Mouse (Mus musculus): ENCODE measurements around the gene Exo1. TPM values are rescaled to one million over a fixed set of nuclear protein-coding genes. Genes with fewer than 3 reads are reported as not detected.

The Exo1 gene
- polyA plus RNA-seq, 1 experiment from 2014 or later = 4.3 TPM

DNA sequence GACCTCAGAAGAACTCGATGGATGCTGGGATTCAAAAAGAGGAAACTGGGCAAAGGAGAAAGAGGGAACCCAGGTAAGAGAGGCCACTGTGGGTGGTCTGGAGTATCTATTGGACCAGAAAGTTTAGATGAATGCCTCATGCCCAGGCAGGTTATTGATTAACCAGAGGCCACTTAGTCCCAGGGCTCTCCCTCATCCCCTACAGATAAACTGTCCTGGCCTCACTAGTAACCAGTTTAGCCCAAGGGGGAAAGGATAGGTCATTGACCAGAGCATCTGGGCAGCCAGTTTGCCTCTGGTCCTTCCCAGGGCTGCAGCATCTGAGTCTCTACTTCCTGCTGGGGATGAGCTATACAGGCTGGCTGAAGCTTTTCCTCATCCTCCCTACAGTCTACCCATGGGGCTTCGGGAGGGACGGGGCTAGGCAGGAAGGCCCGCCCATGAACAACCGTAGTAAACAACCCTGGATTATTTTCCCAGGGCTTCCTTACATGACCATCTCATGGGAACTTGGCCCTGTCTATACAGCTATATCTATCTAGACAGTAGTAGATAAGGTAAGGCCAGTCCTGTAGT, 33.4 kb downstream of the Exo1 start:
- WGBS = 66% methylated on average over 5 of the region's 5 CpGs
- H3K4me2 ChIP-seq = no peak overlapping the region

DNA sequence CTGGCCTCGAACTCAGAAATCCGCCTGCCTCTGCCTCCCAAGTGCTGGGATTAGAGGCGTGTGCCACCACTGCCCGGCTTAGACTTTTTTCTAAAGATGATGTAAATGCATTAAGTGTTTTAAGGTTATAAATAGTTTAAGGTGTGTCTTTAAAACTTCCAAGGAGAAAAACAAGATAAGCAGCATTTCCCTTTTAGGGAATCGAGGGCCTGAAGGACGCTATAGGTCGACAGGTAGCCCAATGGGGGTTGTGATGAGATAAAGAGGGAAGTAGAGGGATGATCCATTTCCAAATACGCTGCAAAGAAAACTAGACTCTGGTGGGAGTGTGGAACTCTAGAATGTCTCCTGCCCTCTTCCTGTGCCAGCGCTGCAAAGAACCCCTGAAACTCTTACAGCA, 39.6 kb downstream of the Exo1 start, which contains the start of gene Gm38100:
Gene Gm38100 (plus strand): TSS at position 301 of the 400 bp plus-strand sequence.
- no peaks in the 10 kb centered on the region for H3K4me1 ChIP-seq
- 91% methylated on average over 9 of the region's 9 CpGs for WGBS
- H3K4me2 ChIP-seq = no peak within 1 kb of the TSS
- no peak within 1 kb of the TSS for H3K9ac ChIP-seq (replicated peaks)
- H3K9me3 ChIP-seq (replicated peaks) = no peaks in the 10 kb centered on the region
- no peak for ATAC-seq (ENCODE audit: low FRiP score)
- H3K4me3 ChIP-seq (replicated peaks) = no peak within 1 kb of the TSS
- H3K27me3 ChIP-seq (replicated peaks) = no peaks in the 10 kb centered on the region
- H3K27ac ChIP-seq (replicated peaks) = no peak within 1 kb of the TSS
- no peaks in the 10 kb centered on the region for H3K36me3 ChIP-seq

More for the DNA sequence above, 33.4 kb downstream of the Exo1 start:
- H3K9me3 ChIP-seq (replicated peaks) = no peaks in the 10 kb centered on the region
- H3K27me3 ChIP-seq (replicated peaks) = no peaks in the 10 kb centered on the region
- no peak for ATAC-seq (ENCODE audit: low FRiP score)
- H3K4me3 ChIP-seq (replicated peaks) = no peak overlapping the region
- no peak overlapping the region for H3K9ac ChIP-seq (replicated peaks)
- no peak overlapping the region for H3K27ac ChIP-seq (replicated peaks)
- H3K4me1 ChIP-seq = no peaks in the 10 kb centered on the region
- H3K36me3 ChIP-seq = no peaks in the 10 kb centered on the region

DNA sequence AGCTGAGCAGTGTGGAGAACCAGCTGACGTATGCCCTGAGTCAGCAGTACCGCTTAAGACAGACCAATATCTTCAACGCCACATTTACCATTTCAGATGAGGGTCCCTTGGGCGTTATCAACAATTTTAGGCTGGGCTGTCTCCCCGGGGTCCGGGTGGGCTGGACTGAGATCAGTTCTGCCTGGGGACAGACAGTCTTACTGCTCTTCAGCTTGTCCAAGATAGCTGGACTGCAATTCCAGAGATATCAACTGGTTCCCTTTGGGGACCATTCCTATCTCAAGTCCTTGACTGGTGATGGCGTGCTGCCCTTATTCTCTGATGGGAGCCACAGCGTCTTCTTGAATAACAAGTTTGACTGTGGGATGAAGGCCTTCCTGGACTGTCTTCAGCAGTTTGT, 40.7 kb downstream of the Exo1 start:
- Histone ChIP-seq H3K27ac (replicated peaks) (no peak overlapping the region), H3K4me3 (replicated peaks) (no peak overlapping the region), H3K9me3 (replicated peaks) (no peaks in the 10 kb centered on the region), H3K9ac (replicated peaks) (no peak overlapping the region), H3K27me3 (replicated peaks) (no peaks in the 10 kb centered on the region), H3K36me3 (no peaks in the 10 kb centered on the region), H3K4me2 (no peak overlapping the region), H3K4me1 (no peaks in the 10 kb centered on the region)
- ATAC-seq (ENCODE audit: low FRiP score) = no peak
- 93% methylated on average over 8 of the region's 8 CpGs for WGBS

DNA sequence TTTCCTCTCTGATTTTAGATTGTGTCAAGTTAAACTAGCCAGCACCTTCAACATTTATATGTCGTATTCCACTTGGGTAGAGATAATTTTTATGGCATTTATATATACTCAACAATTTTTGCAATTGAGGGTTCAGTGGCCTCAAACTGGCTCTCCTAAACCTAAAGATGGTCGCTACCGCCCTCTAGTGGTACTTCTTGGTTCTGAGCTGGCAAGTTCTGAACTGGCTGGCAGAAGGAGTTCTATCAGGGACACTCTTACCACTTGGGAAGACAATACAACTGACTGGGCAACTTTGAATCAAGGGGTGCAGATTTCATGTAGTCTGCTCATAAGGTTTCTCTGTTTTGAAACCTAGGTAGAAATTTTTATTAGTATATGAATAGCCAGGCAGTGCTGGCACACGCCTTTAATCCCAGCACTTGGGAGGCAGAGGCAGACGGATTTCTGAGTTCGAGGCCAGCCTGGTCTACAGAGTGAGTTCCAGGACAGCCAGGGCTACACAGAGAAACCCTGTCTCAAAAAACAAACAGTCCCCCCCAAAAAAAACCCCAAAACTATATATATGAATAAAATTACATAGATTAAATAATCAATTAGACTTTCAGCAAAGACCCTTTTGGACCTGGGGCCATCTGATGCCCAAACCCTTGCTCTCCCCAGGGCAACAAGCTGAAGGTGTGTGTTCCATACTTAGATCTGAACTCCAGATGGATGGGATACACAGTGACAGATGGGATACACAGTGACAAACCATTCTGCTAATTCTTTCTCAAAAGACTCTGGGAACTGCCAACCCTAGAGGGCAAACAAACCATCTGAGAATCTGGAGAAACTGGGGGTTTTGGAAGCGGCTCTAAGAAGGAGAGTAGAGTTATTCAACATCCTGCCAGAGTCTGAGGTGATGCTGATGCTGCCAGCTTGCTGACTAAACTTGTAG, 43.7 kb downstream of the Exo1 start:
- Histone ChIP-seq H3K4me3 (replicated peaks) (no peak overlapping the region), H3K27me3 (replicated peaks) (no peaks in the 10 kb centered on the region), H3K4me1 (no peaks in the 10 kb centered on the region), H3K4me2 (no peak overlapping the region), H3K36me3 (no peaks in the 10 kb centered on the region), H3K27ac (replicated peaks) (no peak overlapping the region), H3K9ac (replicated peaks) (no peak overlapping the region), H3K9me3 (replicated peaks) (no peaks in the 10 kb centered on the region)
- WGBS = 50% methylated on average over 7 of the region's 7 CpGs
- 0 out of 2 replicates have a peak, but pooled peaks have one; percentile 57 for ATAC-seq (ENCODE audit: low FRiP score)

DNA sequence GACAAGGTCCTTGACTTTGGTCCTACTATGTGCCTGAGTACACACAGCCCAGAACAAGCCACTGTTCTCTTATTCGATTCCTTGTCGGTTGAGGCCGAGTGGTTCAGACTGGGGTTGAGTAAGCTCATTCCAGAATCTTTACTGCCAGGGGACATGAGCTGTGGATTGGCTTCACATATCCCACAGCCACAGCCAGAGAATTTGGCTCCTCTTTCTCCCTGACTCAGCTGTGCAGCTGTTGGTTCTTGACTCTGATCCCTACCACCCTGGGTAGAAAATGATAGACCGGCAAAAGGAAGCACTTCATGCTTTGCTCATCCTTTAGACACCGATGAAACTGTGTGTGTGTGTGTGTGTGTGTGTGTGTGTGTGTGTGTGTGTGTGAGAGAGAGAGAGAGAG, 51.0 kb downstream of the Exo1 start:
- Histone ChIP-seq H3K36me3 (no peaks in the 10 kb centered on the region), H3K4me2 (no peak overlapping the region), H3K4me1 (peaks cover 2% of the 10 kb centered on the region; the same call in 1 of the 2 replicates), H3K4me3 (replicated peaks) (no peak overlapping the region), H3K27me3 (replicated peaks) (no peaks in the 10 kb centered on the region), H3K27ac (replicated peaks) (no peak overlapping the region), H3K9ac (replicated peaks) (no peak overlapping the region), H3K9me3 (replicated peaks) (no peaks in the 10 kb centered on the region)
- 97% methylated on average over 5 of the region's 5 CpGs for WGBS
- ATAC-seq (ENCODE audit: low FRiP score) = no peak

DNA sequence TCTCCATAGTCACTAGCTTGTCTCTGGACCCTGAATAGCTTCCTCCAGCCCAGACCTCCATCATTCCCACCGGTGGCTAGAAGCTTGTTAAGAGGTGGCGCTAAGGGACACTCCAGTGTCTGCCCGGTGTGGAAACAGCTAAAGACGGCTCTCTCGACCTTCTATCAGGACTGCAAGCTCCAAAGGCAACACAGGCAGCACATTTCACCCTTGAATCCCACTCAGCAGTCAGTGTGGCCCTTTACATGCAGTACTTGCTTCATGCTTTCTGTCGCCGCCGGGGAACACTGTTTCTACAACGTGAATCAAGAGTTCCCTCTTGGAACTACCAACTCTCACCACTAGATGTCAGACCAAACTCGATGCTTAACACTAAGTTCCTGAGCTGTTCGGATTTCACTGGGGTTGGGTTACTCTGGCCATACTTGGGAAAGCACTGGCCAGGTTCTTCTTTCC, 55.9 kb downstream of the Exo1 start:
- 9% methylated on average over 11 of the region's 11 CpGs for WGBS
- Histone ChIP-seq H3K4me3 (replicated peaks) (no peak overlapping the region), H3K27ac (replicated peaks) (no peak overlapping the region), H3K9ac (replicated peaks) (0 out of 2 replicates have a peak overlapping the region, but pooled peaks have one; percentile 34), H3K9me3 (replicated peaks) (no peaks in the 10 kb centered on the region), H3K36me3 (no peaks in the 10 kb centered on the region), H3K4me2 (peak overlapping the region; percentile 52), H3K4me1 (peaks cover 2% of the 10 kb centered on the region; the same call in 1 of the 2 replicates), H3K27me3 (replicated peaks) (no peaks in the 10 kb centered on the region)
- peak; percentile 75; the same call in 1 of the 2 replicates for ATAC-seq (ENCODE audit: low FRiP score)

DNA sequence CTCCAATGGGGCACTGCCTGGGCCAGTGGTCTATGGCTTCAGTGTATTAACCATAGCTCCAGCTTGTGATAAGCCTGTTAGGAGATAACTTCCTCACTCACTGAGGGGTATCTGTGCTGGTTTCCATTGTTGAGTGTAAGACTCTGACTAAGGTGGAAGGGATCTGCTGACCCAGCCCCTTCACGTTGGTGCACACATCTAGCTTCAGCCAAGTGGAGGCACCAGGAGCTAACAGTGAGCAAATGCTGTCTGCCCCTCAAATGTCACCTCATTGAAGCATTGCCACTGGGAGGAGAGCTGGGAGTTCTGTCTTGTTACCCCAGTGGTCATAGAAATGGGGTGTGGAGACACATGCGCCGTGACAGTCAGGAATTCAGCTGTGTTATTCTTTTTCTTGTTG, 58.4 kb downstream of the Exo1 start:
- Histone ChIP-seq H3K9me3 (replicated peaks) (no peaks in the 10 kb centered on the region), H3K27ac (replicated peaks) (no peak overlapping the region), H3K9ac (replicated peaks) (no peak overlapping the region), H3K27me3 (replicated peaks) (no peaks in the 10 kb centered on the region), H3K36me3 (no peaks in the 10 kb centered on the region), H3K4me1 (peaks cover 2% of the 10 kb centered on the region; the same call in 1 of the 2 replicates), H3K4me2 (no peak overlapping the region), H3K4me3 (replicated peaks) (no peak overlapping the region)
- no peak for ATAC-seq (ENCODE audit: low FRiP score)
- 89% methylated on average over 3 of the region's 3 CpGs for WGBS

DNA sequence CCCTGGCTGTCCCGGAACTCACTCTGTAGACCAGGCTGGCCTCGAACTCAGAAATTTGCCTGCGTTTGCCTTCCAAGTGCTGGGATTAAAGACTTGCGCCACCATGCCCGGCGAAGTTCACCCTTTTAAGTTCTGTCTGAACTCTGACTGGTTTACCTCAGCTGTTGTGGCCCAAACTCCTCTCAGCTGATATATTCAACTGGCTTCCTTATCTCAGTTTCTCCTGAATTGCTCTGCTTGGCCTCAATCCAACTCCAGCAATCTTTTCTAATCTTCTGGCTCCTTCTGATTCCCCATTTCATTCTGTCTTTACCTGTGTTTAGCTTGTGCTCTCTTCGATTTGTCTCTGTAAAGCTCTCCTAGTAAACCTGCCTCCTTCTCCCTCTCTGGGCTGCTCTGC, 62.8 kb downstream of the Exo1 start:
- H3K9me3 ChIP-seq (replicated peaks) = no peaks in the 10 kb centered on the region
- H3K4me1 ChIP-seq = 0 out of 2 replicates have a peak, but pooled peaks cover 2% of the 10 kb centered on the region
- 95% methylated on average over 7 of the region's 7 CpGs for WGBS
- no peak overlapping the region for H3K27ac ChIP-seq (replicated peaks)
- H3K9ac ChIP-seq (replicated peaks) = no peak overlapping the region
- ATAC-seq (ENCODE audit: low FRiP score) = no peak
- no peaks in the 10 kb centered on the region for H3K27me3 ChIP-seq (replicated peaks)
- no peaks in the 10 kb centered on the region for H3K36me3 ChIP-seq
- no peak overlapping the region for H3K4me3 ChIP-seq (replicated peaks)
- H3K4me2 ChIP-seq = no peak overlapping the region

DNA sequence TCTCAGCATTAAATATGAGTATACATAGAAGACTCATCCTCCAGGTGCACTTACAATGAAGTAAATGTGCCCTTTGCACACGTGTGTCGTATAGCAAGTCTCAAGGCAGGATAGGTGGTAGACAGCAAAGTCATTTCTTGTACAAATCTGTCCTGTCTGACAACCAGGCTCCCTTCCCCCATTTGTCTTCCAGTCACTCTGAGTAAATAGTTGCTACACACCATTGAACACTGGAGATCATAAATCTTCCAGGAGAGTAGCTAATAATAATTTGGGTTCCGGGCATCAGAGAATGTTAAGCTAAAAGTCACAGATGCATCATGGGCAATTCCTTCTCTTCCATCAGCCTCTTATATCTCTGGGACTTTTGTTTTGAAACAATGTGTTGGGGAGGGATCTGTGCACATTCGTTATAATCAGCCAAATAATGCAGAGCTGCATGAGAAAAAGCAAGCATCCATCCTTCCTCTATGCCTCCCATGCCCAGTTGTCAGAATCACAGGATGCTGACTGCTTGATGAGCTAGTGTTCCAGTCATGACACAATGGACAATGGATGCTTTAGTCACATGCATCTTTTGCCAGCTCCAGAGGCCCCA, 66.4 kb downstream of the Exo1 start:
- Histone ChIP-seq H3K9me3 (replicated peaks) (no peaks in the 10 kb centered on the region), H3K4me3 (replicated peaks) (no peak overlapping the region), H3K27ac (replicated peaks) (no peak overlapping the region), H3K36me3 (no peaks in the 10 kb centered on the region), H3K9ac (replicated peaks) (no peak overlapping the region), H3K4me2 (no peak overlapping the region), H3K4me1 (0 out of 2 replicates have a peak, but pooled peaks cover 2% of the 10 kb centered on the region), H3K27me3 (replicated peaks) (no peaks in the 10 kb centered on the region)
- WGBS = 41% methylated on average over 4 of the region's 4 CpGs
- peak; percentile 24; the same call in 1 of the 2 replicates for ATAC-seq (ENCODE audit: low FRiP score)

DNA sequence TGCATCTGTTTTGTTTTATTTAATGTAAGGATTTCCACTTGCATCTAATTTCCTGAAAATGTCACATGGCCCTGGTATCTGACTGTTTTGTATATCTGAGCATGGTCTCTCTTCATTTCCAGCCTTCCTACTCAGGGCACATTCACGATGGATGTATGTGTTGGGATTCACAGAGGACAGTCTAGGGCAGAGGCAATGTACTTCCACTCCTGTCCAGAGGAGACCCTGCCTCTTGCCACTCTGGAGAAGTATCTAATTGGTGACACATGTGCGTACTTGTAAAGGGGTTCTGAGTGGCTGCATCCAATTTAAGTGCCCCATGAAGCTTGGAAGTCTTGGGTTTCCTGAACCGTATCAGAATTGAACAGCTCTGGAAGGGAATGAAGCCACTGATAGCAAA, 70.0 kb downstream of the Exo1 start:
- WGBS = 89% methylated on average over 3 of the region's 3 CpGs

DNA sequence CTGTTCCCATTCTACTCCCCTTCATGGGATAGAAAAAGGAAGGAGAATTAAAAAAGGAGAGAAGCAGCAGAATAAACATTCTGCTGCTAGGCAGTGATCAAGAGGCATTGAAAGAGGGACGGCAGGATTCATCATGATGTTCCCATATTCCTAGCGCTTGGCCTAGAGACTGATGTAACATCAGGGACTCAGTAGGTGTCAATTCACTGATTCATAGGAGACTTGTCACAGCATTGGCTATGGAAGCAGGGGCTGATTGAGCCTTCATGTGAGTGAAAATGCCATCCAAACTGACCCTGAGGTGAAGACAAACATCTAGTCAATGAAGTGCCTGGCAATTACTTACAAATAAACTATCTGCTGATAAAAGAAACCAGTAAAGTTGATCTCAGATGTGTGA, 70.5 kb downstream of the Exo1 start:
- H3K9me3 ChIP-seq (replicated peaks) = no peaks in the 10 kb centered on the region
- H3K9ac ChIP-seq (replicated peaks) = no peak overlapping the region
- no peaks in the 10 kb centered on the region for H3K27me3 ChIP-seq (replicated peaks)
- 90% methylated on average over 2 of the region's 2 CpGs for WGBS
- no peak overlapping the region for H3K4me3 ChIP-seq (replicated peaks)
- no peak overlapping the region for H3K4me2 ChIP-seq
- no peaks in the 10 kb centered on the region for H3K36me3 ChIP-seq
- no peak overlapping the region for H3K27ac ChIP-seq (replicated peaks)
- ATAC-seq (ENCODE audit: low FRiP score) = no peak
- H3K4me1 ChIP-seq = 0 out of 2 replicates have a peak, but pooled peaks cover 2% of the 10 kb centered on the region

More for the DNA sequence above, 70.0 kb downstream of the Exo1 start:
- 0 out of 2 replicates have a peak, but pooled peaks cover 2% of the 10 kb centered on the region for H3K4me1 ChIP-seq
- no peaks in the 10 kb centered on the region for H3K27me3 ChIP-seq (replicated peaks)
- no peak overlapping the region for H3K27ac ChIP-seq (replicated peaks)
- H3K36me3 ChIP-seq = no peaks in the 10 kb centered on the region
- ATAC-seq (ENCODE audit: low FRiP score) = no peak
- H3K9me3 ChIP-seq (replicated peaks) = no peaks in the 10 kb centered on the region
- no peak overlapping the region for H3K4me3 ChIP-seq (replicated peaks)
- H3K4me2 ChIP-seq = no peak overlapping the region
- no peak overlapping the region for H3K9ac ChIP-seq (replicated peaks)

Measured in neural tube, embryonic 15.5 days (tissue).